Mouse (Mus musculus): ENCODE measurements around the gene Cacna1s.

DNA sequence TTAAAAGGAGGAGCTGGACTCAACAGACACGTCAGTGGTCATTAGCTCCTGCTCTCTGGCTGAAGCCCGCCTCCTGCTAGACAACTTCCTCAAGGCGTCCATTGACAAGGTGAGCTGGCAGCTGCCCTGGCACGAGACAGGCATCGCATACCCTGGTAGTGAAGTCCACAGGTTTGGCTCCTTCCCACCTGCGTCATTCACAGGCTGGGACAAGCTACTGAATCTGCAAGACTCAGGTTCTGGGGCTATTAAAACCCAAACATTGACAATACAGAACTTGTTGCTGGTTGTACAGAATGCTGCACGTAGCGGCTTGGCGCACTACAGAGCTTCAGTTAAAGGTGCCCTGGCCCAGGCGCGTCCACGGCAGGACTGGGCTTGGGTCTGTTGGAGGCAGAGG, 107.7 kb downstream of the Cacna1s start:
- TF ChIP-seq EP300 (IDR thresholded peaks at IDR 0.05; ENCODE audit: low read depth) (no peak), CTCF (IDR thresholded peaks at IDR 0.05; ENCODE audit: low read depth) (no peak)
